Mouse (Mus musculus): ENCODE results near the gene Prl3a1.

The Prl3a1 gene

DNA sequence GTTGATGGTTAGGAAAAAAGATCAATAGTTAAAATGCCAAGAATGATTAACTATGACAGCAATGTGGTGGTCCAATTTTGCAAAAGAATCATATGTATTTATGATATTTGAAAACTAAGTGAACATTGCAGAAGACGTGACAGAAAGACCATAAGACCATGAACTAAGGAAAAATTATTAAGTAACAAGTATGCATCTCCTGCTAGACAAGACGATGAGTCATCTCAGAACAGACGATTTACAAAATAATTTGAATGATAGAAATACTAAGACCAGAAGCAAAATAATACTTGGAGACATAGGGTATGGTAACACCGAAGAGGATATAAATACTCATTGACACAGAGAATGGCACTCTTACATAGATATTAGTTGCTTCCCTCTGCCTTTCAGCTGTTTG lies at the start of gene Prl3a1:
Gene Prl3a1, plus strand, starts transcription at position 301 of the 400 bp plus-strand sequence.
- no peak for DNase-seq (ENCODE audit: low spot score)

DNA sequence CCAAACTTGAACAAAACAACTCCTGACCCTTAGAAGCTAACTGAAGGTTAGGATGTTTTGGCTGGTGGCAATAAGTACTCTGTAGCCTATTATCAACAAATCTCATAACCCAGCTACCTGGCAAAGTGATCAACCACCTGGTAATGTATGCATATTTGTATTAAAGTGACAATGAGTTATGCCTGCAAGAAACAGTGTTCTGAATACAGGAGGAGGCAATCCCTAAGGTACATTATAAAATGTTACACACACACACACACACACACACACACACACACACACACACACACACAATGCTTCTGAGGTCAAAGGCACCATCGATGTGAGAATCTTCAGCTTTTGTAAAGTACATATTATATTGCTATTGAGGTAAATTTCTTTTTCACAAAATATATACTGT lies 17.7 kb upstream of the Prl3a1 start, which contains the start of gene Prl3b1:
Gene Prl3b1, plus strand, starts transcription at position 301 of the 400 bp plus-strand sequence.
- no peak for DNase-seq (ENCODE audit: low spot score)

DNA sequence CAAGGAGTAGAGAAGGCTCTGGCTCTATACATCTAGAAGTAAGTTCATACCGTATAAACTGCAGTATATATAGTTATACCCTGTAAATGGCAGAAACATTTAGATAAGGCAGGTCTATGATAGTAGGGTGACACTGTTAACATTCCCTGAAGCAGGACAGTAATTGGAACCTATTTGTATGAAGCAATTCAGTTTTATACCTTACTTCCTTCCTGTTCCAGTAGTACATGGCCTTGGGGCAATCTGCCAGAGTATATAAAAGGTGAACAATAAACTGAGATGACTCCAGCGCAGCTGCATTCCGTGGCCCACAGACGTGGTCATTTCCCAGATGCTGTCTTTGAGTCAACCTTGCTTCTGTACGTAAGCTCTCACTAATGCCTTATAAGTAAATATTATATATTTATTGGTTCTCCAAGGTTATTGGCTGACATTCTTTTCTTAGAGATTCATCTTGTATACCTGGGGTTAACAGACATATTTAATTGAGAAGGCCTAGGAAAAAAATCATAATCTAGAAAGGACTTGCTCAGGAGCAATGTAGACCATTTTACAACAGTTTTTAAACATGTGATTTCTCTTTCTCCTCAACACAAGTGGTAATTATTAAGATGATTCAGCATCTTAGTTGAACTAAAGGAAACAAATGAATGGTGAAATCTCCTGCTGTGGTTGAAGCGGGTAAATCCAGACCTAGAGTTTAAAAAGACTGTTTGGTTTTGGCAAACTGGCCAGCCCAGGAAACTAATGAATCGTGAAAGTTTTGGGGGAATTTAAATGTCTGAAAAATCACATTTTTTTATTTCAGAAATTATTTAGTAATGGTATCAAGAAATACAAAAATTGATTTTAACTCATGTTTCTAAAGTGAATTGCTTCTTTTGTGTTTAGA lies 53.3 kb downstream of the Prl3a1 start, which contains the start of gene Prl6a1:
Gene Prl6a1, plus strand, starts transcription at position 294 of the 892 bp plus-strand sequence.
- DNase-seq (ENCODE audit: low spot score) = no peak
